Comparison of ENCODE assay signal across 12 mouse cellular contexts in the genomic region with DNA sequence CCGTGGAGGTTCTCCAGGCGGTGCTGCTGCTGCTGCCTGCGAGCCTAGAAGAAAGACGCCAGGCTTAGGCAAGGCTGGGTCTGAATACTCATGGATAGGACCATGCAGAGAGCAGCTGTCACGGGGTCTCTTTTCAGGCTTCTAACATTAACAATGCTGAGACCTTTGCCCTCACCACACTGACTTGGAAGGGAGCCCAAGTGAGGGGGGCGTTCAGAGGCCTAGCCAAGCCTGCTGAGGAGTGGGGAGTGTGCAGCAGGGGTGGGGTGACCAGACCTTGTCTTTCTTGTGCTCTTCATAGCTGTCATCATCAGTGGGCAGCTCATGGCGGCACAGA. TPM values are rescaled to one million over a fixed set of nuclear protein-coding genes. Genes with fewer than 3 reads are reported as not detected.
DNase-seq lines count a peak whose midpoint lies in the region; ATAC-seq lines count a peak whose summit lies in the region.
"Had no signal": no experiment of that assay in that cellular context is flagged by ENCODE, and none has a peak within 500 bp of the region (broad histone marks: within the 10 kb centered on the region; RNA-seq: fewer than 3 reads in every experiment).

No protein-coding gene starts in this region.

- H3K4me2 ChIP-seq in kidney, embryonic 15.5 days: peak overlapping the region; percentile 81; the same call in 1 of the 2 replicates
- H3K4me2 ChIP-seq in stomach, embryonic 14.5 days (replicated peaks; ENCODE audit: low read depth, low read length): peak overlapping the region; percentile 82; the same call in 1 of the 2 replicates
- H3K4me2 ChIP-seq in forebrain, embryonic 13.5 days: no peak overlapping the region

- no peak for ATAC-seq in megakaryocyte, adult 5-6 weeks (ENCODE audit: poor library complexity, severe bottlenecking)
- ATAC-seq in kidney, embryonic 15.5 days (replicated peaks; ENCODE audit: low FRiP score): no peak
- ATAC-seq in stomach, embryonic 14.5 days (ENCODE audit: insufficient number of reproducible peaks, insufficient read depth, low FRiP score, low read depth): no peak
- no peak for ATAC-seq in forebrain, embryonic 13.5 days
- ATAC-seq: forebrain, postnatal 0 days had no signal

- peaks cover 84% of the 10 kb centered on the region for H3K4me1 ChIP-seq in megakaryocyte, embryonic 14.5 days
- peaks cover 36% of the 10 kb centered on the region for H3K4me1 ChIP-seq in kidney, embryonic 15.5 days
- peaks cover 19% of the 10 kb centered on the region; the same call in 1 of the 2 replicates for H3K4me1 ChIP-seq in stomach, embryonic 14.5 days (ENCODE audit: control insufficient read depth, insufficient read depth, low read length)
- H3K4me1 ChIP-seq in forebrain, embryonic 13.5 days: peaks cover 25% of the 10 kb centered on the region

- H3K27ac ChIP-seq in kidney, embryonic 15.5 days: peak overlapping the region; percentile 24
- H3K27ac ChIP-seq in stomach, embryonic 14.5 days (ENCODE audit: low read length): peak overlapping the region; percentile 39; the same call in 1 of the 2 replicates
- H3K27ac ChIP-seq in forebrain, embryonic 13.5 days: no peak overlapping the region
- H3K27ac ChIP-seq: hindbrain, embryonic 12.5 days had no signal

- H3K9ac ChIP-seq in kidney, embryonic 15.5 days: no peak overlapping the region
- no peak overlapping the region for H3K9ac ChIP-seq in stomach, embryonic 14.5 days (replicated peaks; ENCODE audit: low read depth, low read length)
- H3K9ac ChIP-seq in forebrain, embryonic 13.5 days: no peak overlapping the region

- 72% methylated on average over 7 of the region's 7 CpGs for WGBS in kidney, embryonic 15.5 days
- 47% methylated on average over 7 of the region's 7 CpGs for WGBS in stomach, embryonic 14.5 days
- WGBS in forebrain, embryonic 13.5 days: 71% methylated on average over 7 of the region's 7 CpGs

- peaks cover 54% of the 10 kb centered on the region for H3K36me3 ChIP-seq in megakaryocyte, embryonic 14.5 days (replicated peaks; ENCODE audit: low read length)
- H3K36me3 ChIP-seq in kidney, embryonic 15.5 days: peaks cover 37% of the 10 kb centered on the region
- H3K36me3 ChIP-seq in stomach, embryonic 14.5 days (ENCODE audit: control insufficient read depth, insufficient read depth, low read length): peaks cover 17% of the 10 kb centered on the region; the same call in 1 of the 2 replicates
- H3K36me3 ChIP-seq in forebrain, embryonic 13.5 days (ENCODE audit: poor library complexity, severe bottlenecking): peaks cover 36% of the 10 kb centered on the region

- no peaks in the 10 kb centered on the region for H3K9me3 ChIP-seq in megakaryocyte, embryonic 14.5 days
- no peaks in the 10 kb centered on the region for H3K9me3 ChIP-seq in kidney, embryonic 15.5 days (replicated peaks)
- no peaks in the 10 kb centered on the region for H3K9me3 ChIP-seq in stomach, embryonic 14.5 days (ENCODE audit: control insufficient read depth, low read depth, low read length)
- H3K9me3 ChIP-seq in forebrain, embryonic 13.5 days (replicated peaks): no peaks in the 10 kb centered on the region
- H3K9me3 ChIP-seq: hindbrain, embryonic 12.5 days had no signal

- H3K4me3 ChIP-seq in megakaryocyte, embryonic 14.5 days (replicated peaks): peak overlapping the region; percentile 70
- peak overlapping the region; percentile 72; the same call in 1 of the 2 replicates for H3K4me3 ChIP-seq in kidney, embryonic 15.5 days (replicated peaks)
- no peak overlapping the region for H3K4me3 ChIP-seq in stomach, embryonic 14.5 days (ENCODE audit: low read depth, low read length)
- H3K4me3 ChIP-seq in forebrain, embryonic 13.5 days: no peak overlapping the region

- H3K27me3 ChIP-seq in megakaryocyte, embryonic 14.5 days (replicated peaks): no peaks in the 10 kb centered on the region
- H3K27me3 ChIP-seq in kidney, embryonic 15.5 days: no peaks in the 10 kb centered on the region
- H3K27me3 ChIP-seq in stomach, embryonic 14.5 days (ENCODE audit: control insufficient read depth, insufficient read depth, low read length): no peaks in the 10 kb centered on the region
- 0 out of 2 replicates have a peak, but pooled peaks cover 2% of the 10 kb centered on the region for H3K27me3 ChIP-seq in forebrain, embryonic 13.5 days
- H3K27me3 ChIP-seq: hindbrain, embryonic 12.5 days had no signal

- peak; percentile 31 to 40 for DNase-seq in cerebellum, postnatal 10 days
- DNase-seq in cerebellum, adult 8-10 months: no peak
- DNase-seq in Muller cell, postnatal 12 days (ENCODE audit: inconsistent ontology term): no peak
- DNase-seq: B cell, adult 2 months; forebrain, postnatal 0 days; left cerebral cortex, postnatal 4 days had no signal

RNA-seq across cellular contexts. Expression of a gene that starts 5.3 kb away (rescaled TPM):
- polyA plus RNA-seq in megakaryocyte, embryonic 14.5 days (2012; ENCODE audit: insufficient read depth, low replicate concordance): 48.1 and 129 TPM in 2 replicates
- total RNA-seq in megakaryocyte, adult 5-6 weeks (2015): 0.20 and 2.3 TPM in 2 replicates
- total RNA-seq in megakaryocyte, adult 5-6 weeks (2017): 0.26 and 0.45 TPM in 2 replicates
- polyA plus RNA-seq in kidney, embryonic 15.5 days (2015; fragmentation: Nextera tagmentation; extraction: Ambion mirVana): 24.0 and 26.7 TPM in 2 replicates
- 13.8 and 15.3 TPM in 2 replicates for polyA plus RNA-seq in stomach, embryonic 14.5 days (2014; fragmentation: Nextera tagmentation; extraction: Ambion mirVana)
- polyA plus RNA-seq in forebrain, embryonic 13.5 days (2015; fragmentation: Nextera tagmentation; extraction: Ambion mirVana): 6.9 and 7.3 TPM in 2 replicates

RNA-seq across cellular contexts. Expression of a gene that starts 6.2 kb away (rescaled TPM):
- polyA plus RNA-seq in megakaryocyte, embryonic 14.5 days (2012; ENCODE audit: insufficient read depth, low replicate concordance): 64.6 and 113 TPM in 2 replicates
- total RNA-seq in megakaryocyte, adult 5-6 weeks (2015): 69.3 and 70.0 TPM in 2 replicates
- total RNA-seq in megakaryocyte, adult 5-6 weeks (2017): 49.5 and 52.1 TPM in 2 replicates
- polyA plus RNA-seq in kidney, embryonic 15.5 days (2015; fragmentation: Nextera tagmentation; extraction: Ambion mirVana): 116 and 130 TPM in 2 replicates
- polyA plus RNA-seq in stomach, embryonic 14.5 days (2014; fragmentation: Nextera tagmentation; extraction: Ambion mirVana): 106 and 109 TPM in 2 replicates
- polyA plus RNA-seq in forebrain, embryonic 13.5 days (2015; fragmentation: Nextera tagmentation; extraction: Ambion mirVana): 122 and 125 TPM in 2 replicates

RNA-seq across cellular contexts. Expression of a gene that starts 13.4 kb away (rescaled TPM):
- 3.9 and 10.7 TPM in 2 replicates for polyA plus RNA-seq in megakaryocyte, embryonic 14.5 days (2012; ENCODE audit: insufficient read depth, low replicate concordance)
- total RNA-seq in megakaryocyte, adult 5-6 weeks (2015): 34.0 and 40.5 TPM in 2 replicates
- 26.7 and 30.7 TPM in 2 replicates for total RNA-seq in megakaryocyte, adult 5-6 weeks (2017)
- 27.6 and 29.8 TPM in 2 replicates for polyA plus RNA-seq in kidney, embryonic 15.5 days (2015; fragmentation: Nextera tagmentation; extraction: Ambion mirVana)
- polyA plus RNA-seq in stomach, embryonic 14.5 days (2014; fragmentation: Nextera tagmentation; extraction: Ambion mirVana): 33.9 and 34.3 TPM in 2 replicates
- 27.2 and 28.2 TPM in 2 replicates for polyA plus RNA-seq in forebrain, embryonic 13.5 days (2015; fragmentation: Nextera tagmentation; extraction: Ambion mirVana)

RNA-seq across cellular contexts. Expression of a gene that starts 15.6 kb away (rescaled TPM):
- 6.4 and 27.8 TPM in 2 replicates for polyA plus RNA-seq in megakaryocyte, embryonic 14.5 days (2012; ENCODE audit: insufficient read depth, low replicate concordance)
- total RNA-seq in megakaryocyte, adult 5-6 weeks (2015): 36.8 and 42.1 TPM in 2 replicates
- 71.7 and 77.1 TPM in 2 replicates for total RNA-seq in megakaryocyte, adult 5-6 weeks (2017)
- polyA plus RNA-seq in kidney, embryonic 15.5 days (2015; fragmentation: Nextera tagmentation; extraction: Ambion mirVana): 46.3 and 50.3 TPM in 2 replicates
- 52.3 and 52.5 TPM in 2 replicates for polyA plus RNA-seq in stomach, embryonic 14.5 days (2014; fragmentation: Nextera tagmentation; extraction: Ambion mirVana)
- polyA plus RNA-seq in forebrain, embryonic 13.5 days (2015; fragmentation: Nextera tagmentation; extraction: Ambion mirVana): 61.9 and 64.8 TPM in 2 replicates

RNA-seq across cellular contexts. Expression of a gene that starts 19.7 kb away (rescaled TPM):
- polyA plus RNA-seq in megakaryocyte, embryonic 14.5 days (2012; ENCODE audit: insufficient read depth, low replicate concordance): 12.5 and 61.7 TPM in 2 replicates
- total RNA-seq in megakaryocyte, adult 5-6 weeks (2015): 15.4 and 20.0 TPM in 2 replicates
- 6.5 and 12.4 TPM in 2 replicates for total RNA-seq in megakaryocyte, adult 5-6 weeks (2017)
- 35.0 and 40.7 TPM in 2 replicates for polyA plus RNA-seq in kidney, embryonic 15.5 days (2015; fragmentation: Nextera tagmentation; extraction: Ambion mirVana)
- polyA plus RNA-seq in stomach, embryonic 14.5 days (2014; fragmentation: Nextera tagmentation; extraction: Ambion mirVana): 22.6 and 26.3 TPM in 2 replicates
- polyA plus RNA-seq in forebrain, embryonic 13.5 days (2015; fragmentation: Nextera tagmentation; extraction: Ambion mirVana): 7.0 and 10.1 TPM in 2 replicates

Comparison
In these comparisons a context has a peak if more than half of its experiments do, and no peak if none do; other contexts are left out.
1. DNase-seq: peak in cerebellum, postnatal 10 days (2 of 2); none in cerebellum, adult 8-10 months (single experiment) and Muller cell, postnatal 12 days (single experiment).
2. H3K4me3 ChIP-seq: peak in megakaryocyte, embryonic 14.5 days (single experiment) and kidney, embryonic 15.5 days (single experiment); none in stomach, embryonic 14.5 days (single experiment) and forebrain, embryonic 13.5 days (single experiment).